Mouse (Mus musculus) liver, embryonic 11.5 days (tissue): ENCODE data around the gene Rassf4. TPM values are rescaled to one million over a fixed set of nuclear protein-coding genes. Genes with fewer than 3 reads are reported as not detected.

ENCODE experiments used
- ATAC-seq: fragments of 200-750 bp; cut with Nextera tagmentation; replicated peaks from 2 replicates; pipeline ENCODE4 v1.8.0; 2017; ENCODE audit warnings: moderate number of reproducible peaks, mild to moderate bottlenecking, moderate TSS enrichment, moderate library complexity; ENCODE audit not compliant: low FRiP score
- DNase-seq: peaks from one replicate; pipeline ENCODE4 v3.0.0-alpha.2; 2017; ENCODE audit warnings: low spot score
- H3K27ac ChIP-seq: fragments of 300-500 bp; sonication (generic); 2 replicates; pipeline ENCODE4 v1.5.1; 2014; ENCODE audit warnings: mild to moderate bottlenecking, low read depth, low read length, control low read depth
- H3K27me3 ChIP-seq: fragments of 300-500 bp; sonication (generic); replicated peaks from 2 replicates; pipeline ENCODE4 v1.6.1; 2014; ENCODE audit warnings: low read length, mixed read lengths; ENCODE audit not compliant: control insufficient read depth, insufficient read depth
- H3K36me3 ChIP-seq: fragments of 300-500 bp; sonication (generic); 2 replicates; pipeline ENCODE4 v1.6.1; 2014; ENCODE audit warnings: mild to moderate bottlenecking, low read length, moderate library complexity, mixed read lengths; ENCODE audit not compliant: control insufficient read depth, insufficient read depth
- H3K4me1 ChIP-seq: fragments of 300-500 bp; sonication (generic); replicated peaks from 2 replicates; pipeline ENCODE4 v1.6.1; 2014; ENCODE audit warnings: low read length, mixed read lengths; ENCODE audit not compliant: control insufficient read depth, insufficient read depth
- H3K4me2 ChIP-seq: fragments of 300-500 bp; sonication (generic); 2 replicates; pipeline ENCODE4 v1.6.1; 2014; ENCODE audit warnings: mild to moderate bottlenecking, control low read depth, moderate library complexity
- H3K4me3 ChIP-seq: fragments of 300-500 bp; sonication (generic); 2 replicates; pipeline ENCODE4 v1.5.1; 2014; ENCODE audit warnings: low read depth, low read length, control low read depth
- H3K9ac ChIP-seq: fragments of 300-500 bp; sonication (generic); 2 replicates; pipeline ENCODE4 v1.6.1; 2014; ENCODE audit warnings: low read depth, low read length, control low read depth
- H3K9me3 ChIP-seq: fragments of 300-500 bp; sonication (generic); 2 replicates; pipeline ENCODE4 v1.6.1; 2016; ENCODE audit warnings: low read length, inconsistent platforms, mixed read lengths; ENCODE audit not compliant: control insufficient read depth
- WGBS: fragments of 180-500 bp; shearing (Covaris S2); extraction: QIAGEN DNeasy Blood & Tissue Kit; methylation state at CpG from one replicate; pipeline ENCODE4 v1.1.7; 2014; 5-methylcytosine and 5-hydroxymethylcytosine counted together
- polyA plus RNA-seq: library from polyadenylated mRNA; unstranded; fragments of >200 nt; fragmentation: Nextera tagmentation; extraction: Ambion mirVana; gene quantifications from 2 replicates; pipeline ENCODE4 v1.2.1, GENCODE M21; 2014

The Rassf4 gene
- polyA plus RNA-seq, 1 experiment from 2014 or later = 4.9 TPM

DNA sequence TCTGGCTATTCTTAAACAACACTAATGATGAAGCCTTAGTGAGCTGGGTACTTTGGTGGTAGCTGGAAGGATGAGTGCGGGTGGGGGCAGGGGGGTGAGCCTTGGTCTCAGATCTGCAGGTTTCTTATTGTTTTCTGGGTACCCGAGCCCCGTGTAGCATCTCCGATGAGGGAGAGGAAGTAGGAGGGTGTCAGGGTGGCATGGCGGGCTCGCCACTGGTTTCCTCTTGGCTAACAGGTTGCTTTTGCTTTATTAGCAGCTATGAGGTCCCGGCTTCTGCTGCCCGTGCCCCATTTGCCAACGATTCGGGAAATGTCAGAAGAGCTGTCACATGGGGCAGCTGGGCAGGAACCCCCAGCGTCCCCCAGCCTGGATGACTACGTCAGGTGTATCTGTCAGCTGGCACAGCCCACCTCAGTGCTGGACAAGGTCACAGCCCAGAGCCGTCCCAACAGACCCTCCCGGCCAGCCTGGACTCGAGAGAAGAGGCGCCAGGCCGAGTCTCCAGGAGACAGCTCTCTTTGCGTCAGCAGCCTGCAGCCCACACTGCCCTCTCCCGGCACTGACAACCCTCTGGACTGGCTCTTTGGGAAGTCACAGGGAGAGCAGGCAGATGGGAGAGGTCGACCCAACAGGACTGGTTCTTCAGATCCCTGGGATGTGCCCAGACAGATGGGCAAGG, 22.2 kb downstream of the Rassf4 start:
- no peak overlapping the region for H3K4me3 ChIP-seq
- no peak overlapping the region for H3K4me2 ChIP-seq
- no peak overlapping the region for H3K27ac ChIP-seq
- ATAC-seq (no peak), DNase-seq (no peak)
- no peaks in the 10 kb centered on the region for H3K9me3 ChIP-seq
- H3K4me1 ChIP-seq = no peaks in the 10 kb centered on the region; the same call in none of the 2 replicates
- no peak overlapping the region for H3K9ac ChIP-seq
- WGBS = 58% methylated on average over 20 of the region's 20 CpGs
- no peaks in the 10 kb centered on the region for H3K27me3 ChIP-seq
- no peaks in the 10 kb centered on the region for H3K36me3 ChIP-seq

DNA sequence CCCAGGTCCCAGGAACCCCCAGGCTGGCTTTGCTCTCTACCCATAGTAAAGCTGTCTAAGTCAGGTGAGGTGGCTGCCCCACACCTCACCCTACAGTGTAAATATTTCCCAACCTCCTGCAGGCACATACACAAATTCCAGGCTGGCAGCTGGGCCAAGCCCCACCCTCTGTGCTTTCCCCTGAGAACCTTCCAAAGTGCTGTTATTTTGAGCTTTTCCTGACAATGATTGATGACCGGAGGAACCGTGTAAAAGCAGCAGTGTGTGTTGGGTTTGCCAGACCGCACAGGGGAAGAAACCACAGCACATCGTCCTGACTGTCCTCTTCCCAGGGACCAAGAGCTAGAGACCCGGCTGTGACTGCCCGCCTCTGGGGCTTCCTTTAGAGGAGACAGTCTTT, 23.3 kb downstream of the Rassf4 start, which contains the start of gene Depp1:
Gene Depp1 (plus strand): TSS at position 204 of the 400 bp plus-strand sequence.
- Histone ChIP-seq H3K9ac (no peak within 1 kb of the TSS), H3K27ac (peak within 1 kb of the TSS; percentile 48; the same call in 1 of the 2 replicates), H3K4me2 (peak within 1 kb of the TSS; percentile 27; the same call in 1 of the 2 replicates), H3K27me3 (no peaks in the 10 kb centered on the region), H3K9me3 (no peaks in the 10 kb centered on the region), H3K4me3 (peak within 1 kb of the TSS; percentile 15; the same call in 1 of the 2 replicates), H3K4me1 (no peaks in the 10 kb centered on the region; the same call in none of the 2 replicates), H3K36me3 (no peaks in the 10 kb centered on the region)
- WGBS = 19% methylated on average over 6 of the region's 6 CpGs
- ATAC-seq (peak; percentile 60), DNase-seq (no peak)

DNA sequence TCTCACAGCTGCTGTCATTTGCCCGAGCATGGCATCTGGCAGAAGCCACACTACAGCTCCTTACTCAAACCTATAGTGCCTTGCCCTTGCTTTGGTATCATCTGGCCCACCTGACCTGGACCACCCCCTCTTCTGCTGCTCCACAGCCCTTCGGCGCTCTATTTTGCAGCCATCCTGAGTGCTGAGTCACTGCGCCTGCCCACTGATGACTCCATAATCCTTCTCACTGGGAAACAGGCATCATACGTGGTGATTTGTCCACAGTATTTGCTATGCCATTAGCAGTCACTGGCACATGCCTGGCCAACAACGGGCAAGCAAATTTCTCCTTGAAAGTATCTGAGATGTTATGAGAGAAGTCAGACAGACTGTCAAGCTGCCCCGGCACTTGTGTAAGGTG, 23.9 kb downstream of the Rassf4 start:
- no peak overlapping the region for H3K9ac ChIP-seq
- no peak overlapping the region for H3K4me3 ChIP-seq
- H3K27me3 ChIP-seq = no peaks in the 10 kb centered on the region
- H3K36me3 ChIP-seq = no peaks in the 10 kb centered on the region
- ATAC-seq (0 out of 2 replicates have a peak, but pooled peaks have one; percentile 22), DNase-seq (no peak)
- H3K4me1 ChIP-seq = no peaks in the 10 kb centered on the region; the same call in none of the 2 replicates
- H3K27ac ChIP-seq = no peak overlapping the region
- 55% methylated on average over 7 of the region's 7 CpGs for WGBS
- H3K4me2 ChIP-seq = no peak overlapping the region
- no peaks in the 10 kb centered on the region for H3K9me3 ChIP-seq

DNA sequence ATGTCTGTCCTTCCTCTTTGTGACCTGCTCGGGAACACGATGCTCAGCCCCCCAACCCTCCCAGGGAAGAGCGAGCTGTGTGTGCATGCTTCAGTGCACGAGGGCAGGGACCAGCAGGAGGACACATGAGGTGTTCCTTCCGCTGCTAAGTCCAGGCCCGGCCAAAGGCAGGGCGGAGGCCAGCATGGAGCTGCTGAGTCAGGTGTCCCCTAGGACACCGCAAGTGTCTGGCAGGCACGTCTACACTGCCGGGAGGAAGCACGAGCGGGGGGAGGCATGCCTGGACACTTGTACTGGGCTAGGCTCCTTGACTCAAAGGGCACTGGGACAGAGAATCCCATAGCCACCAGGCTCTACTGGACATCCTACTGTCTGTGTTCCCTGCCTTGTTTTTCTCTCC, 26.0 kb downstream of the Rassf4 start:
- ATAC-seq = no peak
- no peaks in the 10 kb centered on the region for H3K27me3 ChIP-seq
- no peak for DNase-seq
- no peaks in the 10 kb centered on the region for H3K36me3 ChIP-seq
- H3K27ac ChIP-seq = no peak overlapping the region
- H3K4me1 ChIP-seq = no peaks in the 10 kb centered on the region; the same call in 1 of the 2 replicates
- no peaks in the 10 kb centered on the region for H3K9me3 ChIP-seq
- 74% methylated on average over 12 of the region's 12 CpGs for WGBS
- H3K4me2 ChIP-seq = no peak overlapping the region
- no peak overlapping the region for H3K9ac ChIP-seq
- H3K4me3 ChIP-seq = no peak overlapping the region

DNA sequence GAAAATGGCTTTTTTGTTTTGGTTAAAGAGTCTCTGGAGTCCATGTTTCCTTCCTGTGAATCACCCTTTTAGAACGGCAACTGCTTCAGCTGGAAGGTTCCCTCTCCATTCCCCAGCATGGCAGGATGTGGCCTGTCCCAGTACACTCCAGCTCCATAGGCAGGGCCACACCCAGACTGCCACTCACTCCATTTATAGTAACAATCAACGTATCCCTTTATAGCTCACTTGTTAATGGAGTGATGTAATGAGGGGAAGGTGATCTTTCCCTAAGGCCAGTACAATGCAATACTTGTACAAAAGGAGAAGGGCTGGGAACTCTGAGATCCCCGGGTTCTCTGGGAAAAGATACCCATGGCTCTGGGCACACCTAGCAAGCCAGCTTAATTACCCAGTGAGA, 29.4 kb downstream of the Rassf4 start:
- Histone ChIP-seq H3K9me3 (no peaks in the 10 kb centered on the region), H3K4me2 (no peak overlapping the region), H3K27me3 (no peaks in the 10 kb centered on the region), H3K4me3 (no peak overlapping the region), H3K4me1 (no peaks in the 10 kb centered on the region; the same call in 1 of the 2 replicates), H3K36me3 (no peaks in the 10 kb centered on the region), H3K27ac (no peak overlapping the region), H3K9ac (no peak overlapping the region)
- 63% methylated on average over 3 of the region's 3 CpGs for WGBS
- ATAC-seq = no peak
- DNase-seq = no peak

- no peaks in the 10 kb centered on the region for H3K36me3 ChIP-seq
- DNase-seq = no peak
- no peaks in the 10 kb centered on the region for H3K9me3 ChIP-seq
- no peak for ATAC-seq
- H3K4me1 ChIP-seq = no peaks in the 10 kb centered on the region; the same call in 1 of the 2 replicates
- no peak overlapping the region for H3K27ac ChIP-seq
- no peak overlapping the region for H3K9ac ChIP-seq
- H3K27me3 ChIP-seq = no peaks in the 10 kb centered on the region
- no peak overlapping the region for H3K4me3 ChIP-seq
- no peak overlapping the region for H3K4me2 ChIP-seq
- 62% methylated on average over 4 of the region's 4 CpGs for WGBS
Observed at GRCm38 (mm10) chr6:116643881-116644280, 29.9 kb downstream of the Rassf4 start.

GRCm38 (mm10) chr6:116642942-116643341, 30.8 kb downstream of the Rassf4 start:
- H3K4me3 ChIP-seq = no peak overlapping the region
- WGBS = 81% methylated on average over 11 of the region's 11 CpGs
- no peaks in the 10 kb centered on the region for H3K27me3 ChIP-seq
- DNase-seq = no peak
- H3K9ac ChIP-seq = no peak overlapping the region
- ATAC-seq = no peak
- H3K36me3 ChIP-seq = no peaks in the 10 kb centered on the region
- H3K9me3 ChIP-seq = no peaks in the 10 kb centered on the region
- no peak overlapping the region for H3K4me2 ChIP-seq
- no peaks in the 10 kb centered on the region; the same call in 1 of the 2 replicates for H3K4me1 ChIP-seq
- no peak overlapping the region for H3K27ac ChIP-seq

DNA sequence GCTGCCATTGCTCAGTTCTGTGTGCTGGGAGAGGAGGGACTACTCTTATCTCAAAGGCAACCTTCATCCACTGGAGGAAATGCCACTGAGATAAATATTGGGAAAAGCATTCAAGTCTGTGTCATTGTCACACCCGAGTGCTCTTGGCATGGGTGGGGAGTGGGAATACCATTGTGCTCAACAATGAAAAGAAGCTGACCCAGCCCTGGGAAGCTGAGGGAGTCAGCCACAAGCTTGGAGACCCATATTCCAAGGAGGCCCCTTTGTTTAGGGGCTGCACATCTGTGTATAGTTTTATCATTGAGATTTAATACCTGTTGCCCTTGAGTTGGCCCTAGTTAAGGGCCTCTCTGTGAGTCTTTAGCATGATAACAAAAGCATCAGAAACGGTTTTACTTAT, 34.1 kb downstream of the Rassf4 start:
- H3K4me3 ChIP-seq = no peak overlapping the region
- no peak overlapping the region for H3K9ac ChIP-seq
- H3K9me3 ChIP-seq = no peaks in the 10 kb centered on the region
- ATAC-seq (no peak), DNase-seq (no peak)
- H3K4me1 ChIP-seq = peaks cover 13% of the 10 kb centered on the region
- 56% methylated on average over 2 of the region's 2 CpGs for WGBS
- no peak overlapping the region for H3K4me2 ChIP-seq
- no peaks in the 10 kb centered on the region; the same call in 1 of the 2 replicates for H3K27me3 ChIP-seq
- no peaks in the 10 kb centered on the region for H3K36me3 ChIP-seq
- H3K27ac ChIP-seq = no peak overlapping the region

DNA sequence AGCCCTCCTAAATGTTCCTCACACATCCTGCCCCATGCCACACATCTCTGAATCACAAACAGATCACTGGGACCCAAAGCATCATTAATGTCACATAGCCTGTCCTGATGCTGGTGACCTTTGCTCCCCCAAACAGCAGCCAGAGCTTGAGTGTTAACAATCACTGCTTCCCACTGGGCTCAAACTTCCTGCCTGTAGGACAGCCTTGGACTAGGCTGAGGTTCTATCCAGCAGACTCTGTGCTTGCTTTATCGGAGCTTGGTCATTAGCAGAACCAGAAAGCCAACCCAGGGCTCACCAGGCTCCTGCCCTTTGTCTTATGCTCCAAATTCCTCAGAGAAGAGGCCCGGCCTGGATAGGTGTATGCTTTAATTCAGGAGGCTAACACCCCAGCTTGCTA, 34.9 kb downstream of the Rassf4 start:
- H3K27me3 ChIP-seq = no peaks in the 10 kb centered on the region; the same call in 1 of the 2 replicates
- no peak for ATAC-seq
- no peak overlapping the region for H3K27ac ChIP-seq
- WGBS = 80% methylated on average over 2 of the region's 2 CpGs
- H3K4me1 ChIP-seq = peaks cover 13% of the 10 kb centered on the region
- no peak overlapping the region for H3K4me2 ChIP-seq
- H3K4me3 ChIP-seq = no peak overlapping the region
- H3K9ac ChIP-seq = no peak overlapping the region
- no peak for DNase-seq
- no peaks in the 10 kb centered on the region for H3K9me3 ChIP-seq
- no peaks in the 10 kb centered on the region for H3K36me3 ChIP-seq
